Mouse (Mus musculus) bone marrow macrophage, adult 2 months (primary cell): ENCODE results near the gene Tmem102.

Experiments used
- CTCF ChIP-seq: IDR thresholded peaks from 2 replicates; pipeline ENCODE4 v1.5.1; 2012; ENCODE audit warnings: low read depth, mild to moderate bottlenecking, low read length, moderate library complexity
- POLR2A ChIP-seq: IDR thresholded peaks from 2 replicates; pipeline ENCODE4 v1.6.1; 2012; ENCODE audit warnings: mild to moderate bottlenecking, low read depth, low read length, borderline replicate concordance

DNA sequence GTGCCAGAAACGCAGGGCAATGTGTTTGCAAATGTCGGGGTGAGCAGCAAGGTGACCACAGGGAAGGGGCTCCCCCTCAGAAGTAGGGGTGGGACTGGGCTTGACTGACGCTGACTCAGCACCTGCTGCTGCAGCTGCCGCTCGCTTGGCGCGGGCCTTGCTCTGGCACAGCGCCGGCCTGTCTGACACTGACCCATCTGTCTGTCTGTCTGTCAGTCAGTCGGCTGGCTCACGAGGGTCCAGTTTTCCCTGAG, 5.4 kb downstream of the Tmem102 start:
- TF ChIP-seq POLR2A = no peak
- TF ChIP-seq CTCF = no peak
